Mouse (Mus musculus) gastrocnemius, postnatal 14 days (tissue): Measurements from ENCODE around the gene Farsa. TPM values are rescaled to one million over a fixed set of nuclear protein-coding genes. Genes with fewer than 3 reads are reported as not detected.
A peak's percentile ranks its signal among the peaks of the same experiment; 100 is the strongest.
"Not testable (repeated sequence)": the region's sequence is repeated elsewhere in the genome, so short reads cannot be mapped to it uniquely, and the experiment has no call there.

Experiments used
- DNase-seq: peaks from one replicate; pipeline ENCODE4 v3.0.0; 2021; ENCODE audit warnings: mixed read lengths
- intact Hi-C: fragments of 180-260 bp; cut with DNase I; formaldehyde crosslinking; loops from one replicate; pipeline ENCODE4 v1.15.1; 2025; ENCODE audit warnings: low total_unique reads
- total RNA-seq, 2 experiments: library from RNA; stranded (reverse); gene quantifications; 2 replicates each; pipeline ENCODE4 v1.2.3; 2021

Gene Farsa
- total RNA-seq, 2 experiments from 2014 or later, result 24.8 to 25.5 TPM

GRCm38 (mm10) chr8:84902920-84903661, 46.3 kb downstream of the Farsa start:
- intact Hi-C loops, result no loop called here
- DNase-seq, result peak; percentile 93

- no peak for DNase-seq
- intact Hi-C loops, result no loop called here
Observed at GRCm38 (mm10) chr8:84904351-84904750, 47.6 kb downstream of the Farsa start.

- intact Hi-C loops, result no loop called here
- no peak for DNase-seq
Observed at GRCm38 (mm10) chr8:84907037-84907436, 50.2 kb downstream of the Farsa start.

- intact Hi-C loops, result no loop called here
- no peak for DNase-seq
Observed at GRCm38 (mm10) chr8:84907493-84907892, 50.7 kb downstream of the Farsa start.

- DNase-seq, intact Hi-C loops: not testable (repeated sequence)
Observed at GRCm38 (mm10) chr8:84907979-84908378, 51.2 kb downstream of the Farsa start.

- intact Hi-C loops, result no loop called here
Observed at GRCm38 (mm10) chr8:84908421-84909161, 51.8 kb downstream of the Farsa start, which contains the start of gene Dnase2a. Gene Dnase2a, plus strand, starts transcription at chr8:84908560.

GRCm38 (mm10) chr8:84909162-84909767, 52.5 kb downstream of the Farsa start:
- no peak for DNase-seq
- intact Hi-C loops, result no loop called here

More at GRCm38 (mm10) chr8:84908421-84909161, 51.8 kb downstream of the Farsa start, which contains the start of gene Dnase2a:
- peak; percentile 98 for DNase-seq

GRCm38 (mm10) chr8:84909949-84910348, 53.2 kb downstream of the Farsa start:
- intact Hi-C loops, result no loop called here
- DNase-seq, result no peak

- no peak for DNase-seq
- intact Hi-C loops, result no loop called here
Observed at GRCm38 (mm10) chr8:84910551-84910950, 53.8 kb downstream of the Farsa start.

- intact Hi-C loops, result no loop called here
- DNase-seq, result no peak
Observed at GRCm38 (mm10) chr8:84911854-84912253, 55.1 kb downstream of the Farsa start.

- DNase-seq, result no peak
- intact Hi-C loops, result no loop called here
Observed at GRCm38 (mm10) chr8:84912391-84912790, 55.6 kb downstream of the Farsa start.

- intact Hi-C loops, result no loop called here
- DNase-seq, result peak; percentile 45
Observed at GRCm38 (mm10) chr8:84912895-84913501, 56.2 kb downstream of the Farsa start.

- DNase-seq, result no peak
- intact Hi-C loops, result no loop called here
Observed at GRCm38 (mm10) chr8:84913502-84913900, 56.7 kb downstream of the Farsa start.

- intact Hi-C loops, result no loop called here
- DNase-seq, result no peak
Observed at GRCm38 (mm10) chr8:84913960-84914359, 57.2 kb downstream of the Farsa start.

- intact Hi-C loops, result no loop called here
- DNase-seq, result no peak
Observed at GRCm38 (mm10) chr8:84915269-84915668, 58.5 kb downstream of the Farsa start.

- DNase-seq, result no peak
- intact Hi-C loops, result no loop called here
Observed at GRCm38 (mm10) chr8:84917781-84918180, 61.0 kb downstream of the Farsa start.

- intact Hi-C loops, result no loop called here
- no peak for DNase-seq
Observed at GRCm38 (mm10) chr8:84918646-84919045, 61.9 kb downstream of the Farsa start.
